Comparison of ENCODE assay signal across 11 mouse cellular contexts in genomic region chr2:101693577-101694215, GRCm38 (mm10). TPM values are rescaled to one million over a fixed set of nuclear protein-coding genes. Genes with fewer than 3 reads are reported as not detected.
DNase-seq lines count a peak whose midpoint lies in the region; ATAC-seq and TF ChIP-seq lines count a peak whose summit lies in the region.
"Had no signal": no experiment of that assay in that cellular context is flagged by ENCODE, and none has a peak within 500 bp of the region (broad histone marks: within the 10 kb centered on the region; RNA-seq: fewer than 3 reads in every experiment).

No protein-coding gene starts in this region.

- H3K4me3 ChIP-seq in layer of hippocampus, adult 2 months = no peak overlapping the region
- no peak overlapping the region for H3K4me3 ChIP-seq in CH12.LX (replicated peaks in 1 of 3; ENCODE audit: low read depth in 2 of 3, low read length in 2 of 3, poor library complexity in 1 of 3)
- H3K4me3 ChIP-seq in forebrain, postnatal 0 days (ENCODE audit: low read depth, low read length) = no peak overlapping the region
- H3K4me3 ChIP-seq: embryonic facial prominence, embryonic 15.5 days had no signal

- no peaks in the 10 kb centered on the region for H3K27me3 ChIP-seq in CH12.LX (replicated peaks)
- no peaks in the 10 kb centered on the region for H3K27me3 ChIP-seq in forebrain, postnatal 0 days (ENCODE audit: insufficient read depth, low read length)
- H3K27me3 ChIP-seq: embryonic facial prominence, embryonic 15.5 days had no signal

- peaks cover 0 to 2% of the 10 kb centered on the region in 2 experiments; a peak in 1 of 4 replicates for H3K4me1 ChIP-seq in CH12.LX (ENCODE audit: control insufficient read depth in 1 of 2, insufficient read depth in 2 of 2)
- H3K4me1 ChIP-seq in forebrain, postnatal 0 days (ENCODE audit: insufficient read depth) = no peaks in the 10 kb centered on the region
- H3K4me1 ChIP-seq: embryonic facial prominence, embryonic 15.5 days had no signal

- H3K9me3 ChIP-seq in CH12.LX (replicated peaks; ENCODE audit: low read length) = no peaks in the 10 kb centered on the region
- H3K9me3 ChIP-seq in forebrain, postnatal 0 days (ENCODE audit: low read length) = no peaks in the 10 kb centered on the region
- H3K9me3 ChIP-seq: embryonic facial prominence, embryonic 15.5 days had no signal

- peak; percentile 28 for DNase-seq in cerebellum, adult 18-20 months
- DNase-seq in layer of hippocampus, adult 2 months (ENCODE audit: low spot score in 2 of 2) = peak; percentile 29 to 43
- no peak for DNase-seq in layer of hippocampus, postnatal 36 days
- peak; percentile 24 for DNase-seq in CH12.LX (ENCODE audit: extremely low read depth)
- DNase-seq in forebrain, postnatal 0 days = peak; percentile 68
- peak; percentile 13 for DNase-seq in retina, adult 2 months (ENCODE audit: low read depth, low spot score)
- no peak for DNase-seq in ovary, postnatal 36 days (ENCODE audit: low spot score)

- in situ Hi-C loops in CH12.LX (cut with MboI; ENCODE audit: low pct_ligation_motif_present, low pct_unique_long_range_greater_than_20kb, low sequenced_read_pairs) = no loop called here

- peak; percentile 90 for TF ChIP-seq CTCF in layer of hippocampus, adult 2 months (conservative IDR thresholded peaks at IDR 0.05)
- peak in 1 of 2 experiments; percentile 72; a peak in 3 of 4 replicates for TF ChIP-seq CTCF in CH12.LX (conservative IDR thresholded peaks at IDR 0.05 in 1 of 2, IDR thresholded peaks at IDR 0.05 in 1 of 2; ENCODE audit: low read depth in 2 of 2, low read length in 2 of 2)
- peak; percentile 69 for TF ChIP-seq CTCF in forebrain, postnatal 0 days (IDR thresholded peaks at IDR 0.05; ENCODE audit: low read depth)

- H3K9ac ChIP-seq in CH12.LX (ENCODE audit: insufficient read depth, low read depth) = no peak overlapping the region
- H3K9ac ChIP-seq in forebrain, postnatal 0 days = no peak overlapping the region
- H3K9ac ChIP-seq: embryonic facial prominence, embryonic 15.5 days had no signal

- TF ChIP-seq EP300 in CH12.LX (IDR thresholded peaks at IDR 0.05; ENCODE audit: low read length) = no peak

- dilution Hi-C loops in CH12.LX (cut with MboI; ENCODE audit: extremely low pct_ligation_motif_present, extremely low pct_unique_long_range_greater_than_20kb, low sequenced_read_pairs) = no loop called here

- H3K36me3 ChIP-seq in CH12.LX (replicated peaks in 1 of 2; ENCODE audit: control insufficient read depth in 1 of 2, insufficient read depth in 1 of 2, low read length in 1 of 2) = peaks cover 57 to 84% of the 10 kb centered on the region in 2 experiments
- peaks cover 54% of the 10 kb centered on the region for H3K36me3 ChIP-seq in forebrain, postnatal 0 days (ENCODE audit: insufficient read depth)

- peak; percentile 73 for TF ChIP-seq RAD21 in CH12.LX (IDR thresholded peaks at IDR 0.05; ENCODE audit: low read depth, low read length)

- no peaks in the 10 kb centered on the region for H3K79me2 ChIP-seq in CH12.LX (replicated peaks; ENCODE audit: control insufficient read depth, extremely low read depth, insufficient read depth, poor library complexity, severe bottlenecking)

- no peak for ATAC-seq in cerebellum, adult (ENCODE audit: insufficient number of reproducible peaks, low FRiP score, low TSS enrichment)
- ATAC-seq in forebrain, postnatal 0 days = 0 out of 2 replicates have a peak, but pooled peaks have one; percentile 7

- H3K4me2 ChIP-seq in CH12.LX (ENCODE audit: insufficient read depth, low read depth, poor library complexity, severe bottlenecking) = no peak overlapping the region
- H3K4me2 ChIP-seq in forebrain, postnatal 0 days (ENCODE audit: low read depth) = no peak overlapping the region
- H3K4me2 ChIP-seq: embryonic facial prominence, embryonic 15.5 days had no signal

- 52% methylated on average over 5 of the region's 5 CpGs for WGBS in forebrain, postnatal 0 days

- TF ChIP-seq POLR2A in CH12.LX (IDR thresholded peaks at IDR 0.05; ENCODE audit: low read depth, low read length) = no peak

- no peak overlapping the region for H3K27ac ChIP-seq in layer of hippocampus, adult 2 months
- no peak overlapping the region for H3K27ac ChIP-seq in CH12.LX (ENCODE audit: insufficient read depth, low read depth)
- H3K27ac ChIP-seq in forebrain, postnatal 0 days (ENCODE audit: low read depth, low read length) = no peak overlapping the region
- H3K27ac ChIP-seq: embryonic facial prominence, embryonic 15.5 days had no signal

TF ChIP-seq in CH12.LX, 34 proteins besides CTCF, POLR2A, EP300 and RAD21:
- no peak for TF ChIP-seq E2F4 (IDR thresholded peaks at IDR 0.05; ENCODE audit: insufficient replicate concordance, low read depth, low read length)
- TF ChIP-seq MEF2A (IDR thresholded peaks at IDR 0.05; ENCODE audit: borderline replicate concordance, low read depth, low read length) = peak; percentile 81
- TF ChIP-seq POLR2AphosphoS2 (IDR thresholded peaks at IDR 0.05; ENCODE audit: low read depth, low read length) = no peak
- TF ChIP-seq SMC3 (IDR thresholded peaks at IDR 0.05; ENCODE audit: low read depth, low read length) = peak; percentile 49
- TF ChIP-seq ELF1 (IDR thresholded peaks at IDR 0.05; ENCODE audit: low read depth, low read length) = no peak
- TF ChIP-seq BHLHE40 (IDR thresholded peaks at IDR 0.05; ENCODE audit: low read depth, low read length) = no peak
- TF ChIP-seq MAX (IDR thresholded peaks at IDR 0.05; ENCODE audit: low read length) = no peak

RNA-seq across cellular contexts. Expression of gene Traf6, which starts 15.5 kb away (rescaled TPM):
- 10 to 100 TPM; 14.1 to 16.8 TPM for total RNA-seq in layer of hippocampus, adult 2 months (2021)
- total RNA-seq in layer of hippocampus, postnatal 36 days (2021) = 10 to 100 TPM; 14.9 to 15.4 TPM
- total RNA-seq in CH12.LX (2012; rRNA removed) (9.8 and 10.5 TPM in 2 replicates), CH12.LX (2014; rRNA removed) (14.0 and 14.6 TPM in 2 replicates)
- 13.5 and 16.8 TPM in 2 replicates for polyA plus RNA-seq in CH12.LX (2012; ENCODE audit: insufficient read length, low read depth)
- total RNA-seq in forebrain, postnatal 0 days (2014; rRNA removed) = 19.5 and 26.0 TPM in 2 replicates
- 7.4 and 9.8 TPM in 2 replicates for polyA plus RNA-seq in forebrain, postnatal 0 days (2015; fragmentation: Nextera tagmentation; extraction: Ambion mirVana)

RNA-seq across cellular contexts. Expression of gene B230118H07Rik, which starts 44.4 kb away (rescaled TPM):
- 10 to 100 TPM; 32.0 to 32.3 TPM for total RNA-seq in layer of hippocampus, adult 2 months (2021)
- total RNA-seq in layer of hippocampus, postnatal 36 days (2021) = 10 to 100 TPM; 32.8 to 35.2 TPM
- total RNA-seq in CH12.LX (2012; rRNA removed) (9.1 and 9.7 TPM in 2 replicates), CH12.LX (2014; rRNA removed) (12.6 and 17.5 TPM in 2 replicates)
- polyA plus RNA-seq in CH12.LX (2012; ENCODE audit: insufficient read length, low read depth) = 5.0 and 6.9 TPM in 2 replicates
- total RNA-seq in forebrain, postnatal 0 days (2014; rRNA removed) = 20.0 and 29.5 TPM in 2 replicates
- polyA plus RNA-seq in forebrain, postnatal 0 days (2015; fragmentation: Nextera tagmentation; extraction: Ambion mirVana) = 52.0 and 61.3 TPM in 2 replicates

RNA-seq across cellular contexts. Expression of gene Rag1, which starts 44.4 kb away (rescaled TPM):
- under 1 TPM; 0.15 to 0.25 TPM for total RNA-seq in layer of hippocampus, adult 2 months (2021)
- under 1 TPM; 0.10 to 0.12 TPM for total RNA-seq in layer of hippocampus, postnatal 36 days (2021)
- not detected in 2 replicates for total RNA-seq in CH12.LX (2012; rRNA removed)
- total RNA-seq in CH12.LX (2014; rRNA removed) = not detected in 2 replicates
- polyA plus RNA-seq in CH12.LX (2012; ENCODE audit: insufficient read length, low read depth) = not detected in 2 replicates
- 0.23 and 0.43 TPM in 2 replicates for total RNA-seq in forebrain, postnatal 0 days (2014; rRNA removed)
- 0.04 and 0.10 TPM in 2 replicates for polyA plus RNA-seq in forebrain, postnatal 0 days (2015; fragmentation: Nextera tagmentation; extraction: Ambion mirVana)
- polyA plus RNA-seq: C2C12; small intestine, adult 2 months had no signal

Comparison
In these comparisons a context has a peak if more than half of its experiments do, and no peak if none do; other contexts are left out.
1. DNase-seq: peak in cerebellum, adult 18-20 months (2 of 2), layer of hippocampus, adult 2 months (2 of 2), CH12.LX (single experiment), forebrain, postnatal 0 days (single experiment) and retina, adult 2 months (single experiment); none in layer of hippocampus, postnatal 36 days (0 of 2) and ovary, postnatal 36 days (single experiment).